Mouse (Mus musculus) fibroblast of lung, adult 2 months (primary cell): Measurements from ENCODE around the gene Grb7.
A peak's percentile ranks its signal among the peaks of the same experiment; 100 is the strongest.

Experiments used
- DNase-seq: peaks from one replicate; pipeline ENCODE4 v3.0.0-alpha.2; 2011; ENCODE audit warnings: low read depth

Gene Grb7

DNA sequence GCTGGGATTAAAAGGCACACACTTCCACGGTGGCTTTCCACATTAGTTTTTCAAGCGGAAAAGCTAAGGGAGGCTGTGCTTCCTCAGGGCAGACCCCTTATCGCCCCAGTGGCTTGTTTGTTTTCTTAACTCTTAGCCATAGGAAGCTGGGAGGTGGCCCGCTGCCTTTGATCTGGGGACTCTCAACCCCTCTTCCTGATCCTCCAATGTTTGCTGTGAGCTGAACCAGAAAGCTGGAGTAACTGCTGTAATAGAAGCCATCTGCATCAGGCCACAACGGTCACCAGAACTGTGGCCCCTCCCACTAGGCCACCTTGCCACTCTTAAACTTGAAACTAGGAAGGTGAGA, at the start of gene Grb7:
Grb7 (plus strand) TSS at position 182 of the 349 bp plus-strand sequence.
- no peak for DNase-seq

GRCm38 (mm10) chr11:98397946-98398345, 48.2 kb upstream of the Grb7 start:
- DNase-seq = no peak

DNA sequence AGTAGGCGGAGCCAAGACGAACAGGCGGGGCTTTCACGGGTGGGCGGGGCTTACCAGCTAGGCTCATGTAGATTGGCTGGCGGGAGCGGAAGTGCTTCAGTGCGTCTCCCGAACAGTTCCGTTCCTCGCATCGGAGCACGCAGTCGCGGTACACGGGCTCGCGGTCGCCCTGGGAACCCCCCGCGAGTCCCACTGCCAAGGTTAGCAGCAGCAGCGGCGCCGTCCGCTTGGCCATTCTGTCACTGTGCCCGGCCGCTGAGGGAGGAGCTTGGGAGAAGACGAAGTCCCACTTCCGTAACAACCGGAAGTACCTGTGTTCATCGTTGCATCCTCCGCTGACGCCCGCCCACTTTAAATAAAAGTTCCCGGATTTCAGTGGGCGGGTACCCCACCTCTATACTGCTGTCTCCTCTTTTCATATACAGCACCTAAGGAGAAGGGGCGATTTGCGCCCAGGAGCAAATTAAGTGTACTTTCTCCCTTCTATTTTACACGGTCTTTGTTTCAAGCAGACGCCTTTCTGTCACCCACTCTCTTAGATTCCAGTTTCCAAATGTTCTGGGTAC, 46.0 kb upstream of the Grb7 start, which contains the start of gene Pgap3:
Pgap3 (minus strand) TSS at position 330 of the 566 bp plus-strand sequence.
- DNase-seq = peak; percentile 83

GRCm38 (mm10) chr11:98400816-98401215, 45.4 kb upstream of the Grb7 start:
- DNase-seq = no peak

- no peak for DNase-seq
These were observed 39.6 kb upstream of the Grb7 start for GRCm38 (mm10) chr11:98406621-98407020.

GRCm38 (mm10) chr11:98408872-98409271, 37.3 kb upstream of the Grb7 start:
- DNase-seq = no peak

DNA sequence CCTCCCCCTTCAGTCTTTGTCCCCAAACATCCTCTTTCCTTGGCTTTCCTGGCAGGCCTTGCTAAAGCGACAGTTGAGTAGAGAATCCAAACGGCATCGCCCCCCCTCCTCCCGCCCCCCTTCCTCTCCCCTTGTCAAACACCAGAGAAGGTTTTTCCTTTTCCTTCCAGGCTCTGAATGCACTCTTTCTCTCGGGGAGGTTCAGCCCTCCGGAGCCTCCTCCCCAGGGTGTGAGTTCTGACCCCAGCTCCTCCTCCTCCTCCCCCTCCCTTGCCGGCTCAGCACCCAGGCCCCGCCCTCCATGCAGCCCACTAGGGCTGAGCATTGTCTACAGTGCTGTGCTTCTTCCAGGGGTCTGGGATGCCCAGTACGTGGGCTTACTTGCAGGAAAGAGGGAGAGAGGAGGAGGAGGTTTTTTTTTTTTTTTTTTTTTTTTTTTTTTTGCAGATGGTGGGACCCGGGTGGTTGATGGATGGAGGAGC, 36.8 kb upstream of the Grb7 start:
- DNase-seq = no peak

- DNase-seq = peak; percentile 39
These were observed 33.9 kb upstream of the Grb7 start, which contains the start of gene Erbb2 for GRCm38 (mm10) chr11:98412273-98412796. Gene Erbb2 (plus strand): TSS chr11:98412470.

DNA sequence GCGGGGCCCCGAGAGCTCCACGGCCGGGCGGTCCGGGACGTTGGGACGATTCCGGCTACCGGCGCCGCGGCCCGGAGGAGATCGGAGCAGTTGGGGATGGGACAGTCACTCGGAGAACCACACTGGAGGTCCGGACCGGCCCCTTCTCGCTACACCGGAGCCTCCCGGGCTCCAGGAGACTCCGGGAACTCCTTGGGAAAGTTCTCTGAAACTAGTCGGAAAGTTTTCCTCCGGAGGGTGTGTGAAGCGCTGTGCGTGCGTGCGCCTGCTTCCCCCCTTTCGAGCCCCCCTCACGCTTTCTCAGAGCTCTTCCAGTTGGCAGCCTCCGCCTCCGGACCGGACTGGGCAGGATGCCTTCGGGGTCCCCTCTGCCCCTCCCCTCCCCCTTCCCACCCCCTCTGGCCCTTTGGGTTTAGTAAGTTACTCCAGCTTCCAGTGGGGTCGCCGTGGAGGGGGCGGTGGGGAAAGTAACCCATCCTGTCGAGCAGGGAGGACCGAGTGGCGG, 33.3 kb upstream of the Grb7 start:
- DNase-seq = no peak

DNA sequence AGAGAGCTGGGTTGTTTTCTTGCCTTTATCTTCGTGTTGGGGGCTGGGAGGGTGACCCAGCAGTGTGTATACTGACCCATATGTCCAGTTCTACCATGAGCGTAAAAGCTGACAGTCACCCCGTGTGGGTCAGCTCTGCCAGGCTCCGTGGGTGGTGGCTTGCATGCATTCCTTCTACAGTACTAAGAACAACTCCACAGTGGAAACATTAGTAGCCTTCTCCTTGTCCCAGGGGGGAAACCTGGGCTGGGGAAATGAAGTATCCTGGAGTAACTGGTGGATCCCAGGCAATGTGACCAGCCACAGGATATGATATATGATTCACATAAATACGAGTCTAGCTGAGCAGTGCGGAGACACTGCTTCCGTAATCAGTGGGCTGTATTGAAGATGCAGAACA, 32.5 kb upstream of the Grb7 start:
- no peak for DNase-seq

DNA sequence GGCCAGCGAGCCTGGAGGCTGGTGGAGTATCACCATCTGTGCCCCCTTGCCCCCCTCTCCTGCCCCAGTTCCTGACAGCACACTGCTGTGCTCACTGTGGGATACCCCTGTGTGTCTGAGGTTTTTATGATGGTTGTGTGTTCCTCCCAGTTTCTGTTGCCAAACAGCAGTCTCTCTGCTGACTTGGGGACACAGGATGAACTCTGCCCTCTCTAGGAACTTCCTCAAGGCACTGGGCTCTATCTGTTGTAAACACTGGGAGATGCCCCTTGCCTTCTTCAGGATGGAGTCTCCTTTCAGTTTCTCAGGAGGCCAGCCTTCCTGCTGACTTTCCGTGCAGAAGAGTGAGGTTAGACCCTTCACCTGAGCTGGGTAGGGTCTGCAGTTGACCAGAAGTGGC, 32.0 kb upstream of the Grb7 start:
- no peak for DNase-seq

DNA sequence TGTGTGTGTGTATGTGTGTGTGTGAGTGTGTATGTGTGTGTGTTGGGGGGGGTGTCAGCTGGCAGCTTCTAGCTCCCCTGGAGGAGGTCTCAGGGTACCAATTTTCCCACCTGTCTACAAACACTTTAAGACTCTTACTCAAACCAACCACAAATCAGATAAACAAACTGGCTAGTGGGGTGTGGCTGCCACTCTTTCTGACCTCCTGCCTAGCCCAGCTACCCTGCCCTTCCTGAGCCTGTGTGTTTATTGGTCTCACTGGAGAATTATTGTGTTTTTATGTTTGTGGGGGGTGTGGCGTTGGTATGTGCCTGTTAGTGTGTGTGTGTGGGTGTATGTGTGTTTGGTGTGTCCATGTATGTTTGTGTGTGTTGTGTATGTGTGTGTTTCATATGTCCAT, 29.1 kb upstream of the Grb7 start:
- DNase-seq = no peak

GRCm38 (mm10) chr11:98418273-98418672, 27.9 kb upstream of the Grb7 start:
- DNase-seq = no peak

GRCm38 (mm10) chr11:98418939-98419547, 27.2 kb upstream of the Grb7 start:
- no peak for DNase-seq

DNA sequence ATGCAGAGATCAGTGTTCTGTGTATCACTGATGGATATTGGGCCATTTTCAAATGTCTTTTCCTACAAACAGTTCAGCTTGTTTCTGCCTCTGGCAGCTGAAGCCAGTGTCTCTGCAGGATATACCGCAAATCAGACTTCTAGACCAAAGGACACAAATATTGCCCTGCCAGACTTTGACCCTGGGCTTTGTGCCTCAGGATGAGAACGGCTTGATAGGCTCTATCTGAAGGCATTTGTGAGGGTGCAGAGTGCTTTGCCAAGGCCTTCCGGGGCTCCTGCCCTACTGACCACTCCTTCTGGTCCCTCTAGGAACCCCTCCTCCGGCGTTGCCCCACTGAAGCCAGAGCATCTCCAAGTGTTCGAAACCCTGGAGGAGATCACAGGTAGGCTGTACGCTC, 19.6 kb upstream of the Grb7 start:
- no peak for DNase-seq

GRCm38 (mm10) chr11:98428436-98428835, 17.8 kb upstream of the Grb7 start:
- DNase-seq = no peak

GRCm38 (mm10) chr11:98431743-98432502, 14.3 kb upstream of the Grb7 start:
- DNase-seq = no peak

- no peak for DNase-seq
These were observed 10.5 kb upstream of the Grb7 start for GRCm38 (mm10) chr11:98435723-98436122.

DNA sequence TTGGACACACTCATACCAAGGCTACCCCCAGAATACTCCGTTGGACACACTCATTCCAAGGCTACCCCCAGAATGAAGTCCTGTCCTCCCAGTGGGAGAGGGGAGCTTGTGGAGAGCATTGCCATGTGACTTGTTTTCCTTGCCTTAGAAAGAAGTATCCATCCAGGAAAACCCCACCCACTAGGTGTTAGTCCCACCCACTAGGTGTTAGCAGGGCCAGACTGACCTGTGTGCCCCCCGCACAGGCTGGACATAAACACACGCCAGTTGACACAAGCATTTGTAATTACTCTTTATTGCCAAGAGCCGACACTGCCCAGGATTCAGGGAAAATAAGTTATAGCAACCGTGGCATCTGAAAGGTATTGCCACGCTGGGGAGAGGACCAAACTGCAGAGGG, 8.8 kb upstream of the Grb7 start:
- DNase-seq = no peak

- DNase-seq = peak; percentile 83
These were observed 7.6 kb upstream of the Grb7 start, which contains the start of gene Mien1 for GRCm38 (mm10) chr11:98438331-98439158. Gene Mien1 (minus strand): TSS chr11:98438991.

DNA sequence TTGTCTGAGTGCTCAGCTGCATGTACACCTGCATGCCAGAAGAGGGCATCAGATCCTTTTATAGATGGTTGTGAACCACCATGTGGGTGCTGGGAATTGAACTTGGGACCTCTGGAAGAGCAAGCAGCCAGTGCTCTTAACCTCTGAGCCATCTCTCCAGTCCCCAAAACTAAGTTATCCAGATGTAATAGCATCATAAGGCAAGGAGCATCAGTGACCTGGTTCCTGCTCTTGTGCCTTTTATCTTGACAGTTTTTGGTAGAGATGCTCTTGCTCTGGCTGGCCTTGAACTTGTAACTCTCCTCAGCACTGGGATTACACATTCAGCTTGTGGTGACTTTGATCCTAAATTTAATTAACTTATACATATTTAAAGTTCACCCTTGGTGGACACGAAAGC, 2.5 kb upstream of the Grb7 start:
- DNase-seq = no peak

DNA sequence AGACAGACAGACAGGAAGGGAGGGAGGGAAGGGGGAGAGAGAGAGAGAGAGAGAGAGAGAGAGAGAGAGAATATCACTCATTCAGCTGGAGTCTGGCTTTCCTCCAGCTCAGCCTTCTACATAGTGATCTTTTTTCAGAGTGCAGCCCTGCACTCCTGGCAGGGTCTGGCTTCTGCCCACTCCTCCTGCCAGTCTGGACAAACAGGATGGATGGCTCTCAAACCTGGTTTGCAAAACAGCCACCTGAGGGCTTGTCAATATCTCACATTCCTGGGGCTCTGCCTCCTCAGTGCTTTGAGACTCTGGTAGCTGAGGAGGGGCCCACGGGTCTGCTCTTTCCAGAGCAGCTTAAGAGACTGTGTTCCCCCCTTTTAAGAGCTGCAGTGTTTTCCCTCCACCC, 956 bp upstream of the Grb7 start:
- no peak for DNase-seq
